1 mouse cellular context compared by ENCODE assay signal in the genomic region with DNA sequence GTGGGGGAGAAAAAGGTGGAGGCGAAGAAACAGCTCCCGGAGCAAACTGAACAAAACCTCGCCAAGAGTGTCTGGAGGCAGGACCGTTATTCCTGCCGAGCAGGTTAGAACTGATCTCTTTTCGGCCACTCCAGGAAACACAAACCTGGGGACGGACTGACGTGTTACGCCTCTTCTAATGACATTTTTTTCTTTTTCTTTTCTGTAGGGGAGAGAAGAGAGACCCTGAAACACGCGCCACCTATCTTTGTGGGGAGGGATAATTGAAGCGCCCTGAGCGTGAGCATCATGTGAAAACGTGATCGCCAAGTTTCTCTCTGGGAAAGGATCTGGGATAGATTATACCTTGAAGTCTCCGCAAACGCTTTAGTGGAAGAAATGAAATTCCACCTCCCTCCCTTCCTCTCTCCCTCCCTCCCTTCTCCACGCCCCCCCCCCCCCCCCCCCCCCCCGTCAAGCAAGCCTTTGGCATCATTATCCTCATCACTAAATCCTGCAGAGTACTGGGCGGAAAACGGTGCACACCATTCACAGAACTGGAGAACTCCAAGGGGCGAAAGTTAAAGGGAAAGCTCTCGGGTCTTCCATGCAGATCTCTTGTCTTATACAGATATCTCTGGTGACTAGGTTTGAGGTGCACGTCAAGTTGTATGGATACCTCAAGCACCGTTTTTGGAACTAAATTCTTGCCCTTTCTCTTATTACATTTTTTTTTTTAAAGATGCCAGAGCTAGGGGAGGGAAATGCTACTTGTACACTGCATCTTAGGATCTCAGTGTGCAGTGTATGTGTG.
TF ChIP-seq lines count a peak whose summit lies in the region.

No protein-coding gene starts in this region.

TF ChIP-seq in CH12.LX, 34 proteins besides CTCF, POLR2A, EP300 and RAD21 (continued from another document):
- TF ChIP-seq JUN (IDR thresholded peaks at IDR 0.05; ENCODE audit: insufficient read depth, low read depth, low read length): no peak
